Mouse (Mus musculus) kidney, postnatal 4 days (tissue): Measurements from ENCODE around the gene Adamts4.

ENCODE experiments used
- DNase-seq, 2 experiments: peaks; one replicate each; pipeline ENCODE4 v3.0.0; 2021; ENCODE audit warnings: mixed read lengths in 2 of 2

The Adamts4 gene

GRCm38 (mm10) chr1:171249913-171250600 lies at the start of gene Adamts4:
TSS of gene Adamts4 (plus strand) at chr1:171250421.
- DNase-seq, result peak; percentile 77 to 82

- DNase-seq, result no peak
Measured at GRCm38 (mm10) chr1:171200769-171201168, 49.5 kb upstream of the Adamts4 start.

- no peak for DNase-seq
Measured at GRCm38 (mm10) chr1:171203471-171204248, 46.6 kb upstream of the Adamts4 start.

GRCm38 (mm10) chr1:171204249-171204644 lies 46.0 kb upstream of the Adamts4 start:
- no peak for DNase-seq

- no peak for DNase-seq
Measured at GRCm38 (mm10) chr1:171205704-171206493, 44.3 kb upstream of the Adamts4 start.

- no peak for DNase-seq
Measured at GRCm38 (mm10) chr1:171209409-171209808, 40.8 kb upstream of the Adamts4 start.

GRCm38 (mm10) chr1:171212854-171213253 lies 37.4 kb upstream of the Adamts4 start:
- DNase-seq, result no peak

- DNase-seq, result peak; percentile 28 to 62
Measured at GRCm38 (mm10) chr1:171213801-171214496, 36.3 kb upstream of the Adamts4 start, which contains the start of gene Nr1i3. TSS of gene Nr1i3 (plus strand) at chr1:171213970.

GRCm38 (mm10) chr1:171216241-171216955 lies 33.8 kb upstream of the Adamts4 start:
- no peak for DNase-seq

GRCm38 (mm10) chr1:171220871-171221270 lies 29.4 kb upstream of the Adamts4 start:
- DNase-seq, result peak; percentile 91 to 93

GRCm38 (mm10) chr1:171221281-171222193 lies 28.7 kb upstream of the Adamts4 start:
- peak in 1 of 2 experiments; percentile 44 for DNase-seq

GRCm38 (mm10) chr1:171222238-171223155 lies 27.7 kb upstream of the Adamts4 start, which contains the start of gene Tomm40l:
TSS of gene Tomm40l (minus strand) at chr1:171222514.
- peak; percentile 86 to 94 for DNase-seq

GRCm38 (mm10) chr1:171223168-171223567 lies 27.1 kb upstream of the Adamts4 start:
- DNase-seq, result no peak

GRCm38 (mm10) chr1:171223796-171224195 lies 26.4 kb upstream of the Adamts4 start:
- DNase-seq, result no peak

GRCm38 (mm10) chr1:171224857-171225256 lies 25.4 kb upstream of the Adamts4 start, which contains the start of gene Apoa2:
TSS of gene Apoa2 (plus strand) at chr1:171225054.
- no peak for DNase-seq

- no peak for DNase-seq
Measured at GRCm38 (mm10) chr1:171226780-171227179, 23.4 kb upstream of the Adamts4 start.

GRCm38 (mm10) chr1:171227879-171228278 lies 22.3 kb upstream of the Adamts4 start:
- DNase-seq, result no peak

GRCm38 (mm10) chr1:171229750-171230149 lies 20.5 kb upstream of the Adamts4 start:
- DNase-seq, result no peak

GRCm38 (mm10) chr1:171230215-171230614 lies 20.0 kb upstream of the Adamts4 start:
- DNase-seq, result no peak
